Mouse (Mus musculus) neutrophil, adult 5-6 weeks (primary cell): ENCODE measurements at regions not wholly inside any gene's neighbourhood (a gene's known extent, or its start where the extent isn't known, plus 50 kb on each side); places are given as distances from the start of the nearest gene placed in this dataset.

ENCODE experiments used
- ATAC-seq: fragments of 151-379, 151-347 bp; 2 replicates; pipeline ENCODE4 v1.8.0; 2017; ENCODE audit warnings: mild to moderate bottlenecking, moderate TSS enrichment; ENCODE audit not compliant: insufficient number of reproducible peaks, poor library complexity, low FRiP score, severe bottlenecking; ENCODE audit errors: extremely low read depth

GRCm38 (mm10) chr4:150800774-150801173 is 52.9 kb upstream of the Errfi1 start:
- ATAC-seq = no peak

- ATAC-seq = peak; percentile 59
These were observed 53.9 kb upstream of the Errfi1 start for GRCm38 (mm10) chr4:150799550-150800398.

- ATAC-seq = peak; percentile 73
These were observed 54.8 kb upstream of the Errfi1 start for GRCm38 (mm10) chr4:150798783-150799530.

- no peak for ATAC-seq
These were observed 55.4 kb upstream of the Errfi1 start for GRCm38 (mm10) chr4:150798281-150798680.

DNA sequence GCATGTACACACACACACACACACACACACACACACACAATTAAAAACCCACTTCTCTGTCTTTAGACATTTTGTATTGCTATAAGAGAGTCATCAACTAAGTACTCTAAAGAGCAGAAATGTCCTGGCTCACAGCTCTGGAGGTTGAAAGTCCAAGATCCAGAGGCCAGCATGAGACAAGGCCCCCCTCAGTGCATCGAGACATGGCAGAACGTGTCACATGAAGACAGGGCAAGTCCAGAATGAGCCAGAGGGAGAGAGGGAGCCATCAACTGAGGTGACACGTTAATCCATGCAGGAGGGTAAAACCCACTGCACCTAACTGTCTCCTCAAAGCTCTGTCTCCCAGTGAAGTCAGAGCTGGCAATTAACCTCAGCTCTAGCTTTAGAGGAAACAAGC is 56.7 kb upstream of the Errfi1 start:
- no peak for ATAC-seq

DNA sequence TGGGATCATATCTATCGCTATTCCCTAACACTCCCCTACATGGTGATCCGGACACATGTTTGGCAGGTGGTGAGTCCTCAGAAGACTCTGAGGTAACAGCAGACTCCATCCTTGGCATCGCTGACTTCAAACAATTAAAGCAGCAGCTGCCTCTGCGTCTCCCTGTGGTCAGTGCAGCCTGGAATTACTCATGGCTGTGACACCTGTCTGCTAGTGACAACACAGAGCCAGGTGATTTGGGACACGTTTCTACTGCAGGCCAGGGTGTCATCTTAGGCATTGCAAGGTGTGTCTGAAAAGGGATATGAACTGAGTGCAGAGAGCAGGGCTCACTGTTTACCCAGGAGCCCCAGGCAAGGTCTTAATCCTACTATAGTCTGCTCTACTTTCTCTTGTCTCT is 58.8 kb upstream of the Errfi1 start:
- no peak for ATAC-seq

- no peak for ATAC-seq
These were observed 59.4 kb upstream of the Errfi1 start for GRCm38 (mm10) chr4:150794257-150794794.

DNA sequence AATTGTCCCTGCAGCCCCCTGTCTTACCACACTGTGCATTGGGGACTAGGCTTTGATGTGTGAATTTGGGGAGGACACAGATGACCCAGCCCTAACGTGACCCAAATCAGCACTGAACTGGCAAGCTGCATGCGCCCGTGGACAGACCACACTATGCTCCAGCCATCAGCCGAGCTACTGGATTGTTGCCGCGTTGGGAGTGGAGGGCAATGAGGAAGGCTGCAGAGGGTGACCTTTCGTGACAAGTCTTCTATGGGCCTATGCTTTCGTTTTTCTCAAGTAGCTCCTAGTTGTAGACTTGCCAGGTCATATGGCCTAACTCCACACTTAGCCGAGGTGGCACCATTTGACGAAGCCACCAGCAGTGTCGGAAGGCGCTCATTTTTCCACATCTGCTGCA is 60.6 kb upstream of the Errfi1 start:
- ATAC-seq = no peak

GRCm38 (mm10) chr4:150789166-150789565 is 64.6 kb upstream of the Errfi1 start:
- peak; percentile 62 for ATAC-seq

DNA sequence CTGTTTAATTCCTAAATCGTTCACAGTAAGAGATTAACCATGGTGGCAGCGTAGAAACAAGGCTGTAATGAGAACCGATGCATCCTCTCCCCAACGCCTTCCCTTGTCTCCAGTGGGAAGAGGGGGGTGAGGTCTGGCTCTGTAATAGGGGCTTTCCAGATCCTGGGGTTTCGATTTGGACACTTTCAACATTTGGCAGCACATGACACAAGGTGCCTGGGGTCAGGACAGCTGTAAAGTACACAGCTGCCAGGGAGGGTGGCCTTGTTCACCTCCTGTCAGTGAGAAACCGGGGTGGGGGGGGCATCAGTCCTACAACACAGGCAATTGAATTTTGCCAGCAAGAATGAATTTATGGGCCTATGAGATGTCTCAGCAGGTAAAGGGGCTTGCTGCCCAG is 66.6 kb upstream of the Errfi1 start:
- ATAC-seq = no peak

- no peak for ATAC-seq
These were observed 67.1 kb upstream of the Errfi1 start for GRCm38 (mm10) chr4:150786651-150787050.

DNA sequence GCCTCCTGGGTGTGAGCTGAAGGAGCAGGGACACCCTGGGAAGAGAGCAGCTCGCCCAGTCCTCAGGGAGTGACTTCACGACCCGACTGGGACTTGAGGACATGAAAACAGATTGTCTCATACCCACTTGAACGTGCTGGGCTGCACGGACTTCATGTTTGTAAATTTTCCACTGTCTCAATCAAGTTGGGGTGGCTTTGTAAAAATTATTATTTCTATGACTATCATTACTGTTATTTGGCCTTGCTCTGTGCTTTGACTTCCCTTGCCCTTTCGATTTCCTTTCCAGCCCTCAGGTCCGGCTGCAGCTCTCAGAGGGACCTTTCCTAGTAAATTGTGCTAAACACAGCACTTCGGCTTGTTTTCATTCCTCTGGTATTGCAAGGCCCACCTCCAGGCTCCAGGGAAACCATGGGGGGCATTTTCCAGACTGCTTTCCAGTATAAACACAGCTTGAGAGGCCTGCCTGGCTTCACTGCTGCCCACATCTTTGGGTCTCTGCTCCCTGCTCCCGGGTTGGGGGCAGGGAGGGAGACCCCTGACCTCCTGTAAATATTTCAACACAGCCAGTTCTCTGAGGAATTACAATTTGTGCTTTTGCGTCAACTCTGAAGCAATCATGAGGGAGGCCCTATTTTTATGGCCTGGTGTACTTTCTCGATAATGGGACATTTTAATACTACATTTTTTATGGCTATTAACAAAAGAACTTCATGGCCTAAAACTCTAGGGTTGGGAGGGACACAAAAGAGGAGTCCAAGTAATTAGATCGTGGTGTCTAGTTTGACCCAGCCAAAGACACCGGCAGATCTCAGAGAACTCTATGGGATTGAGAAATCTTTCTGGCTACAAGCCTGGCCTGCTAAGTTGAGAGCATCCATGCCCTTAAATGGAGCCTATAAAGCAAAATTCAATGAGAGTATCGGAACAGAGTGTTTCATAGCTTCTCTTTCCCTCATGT is 68.9 kb upstream of the Errfi1 start:
- ATAC-seq = no peak

DNA sequence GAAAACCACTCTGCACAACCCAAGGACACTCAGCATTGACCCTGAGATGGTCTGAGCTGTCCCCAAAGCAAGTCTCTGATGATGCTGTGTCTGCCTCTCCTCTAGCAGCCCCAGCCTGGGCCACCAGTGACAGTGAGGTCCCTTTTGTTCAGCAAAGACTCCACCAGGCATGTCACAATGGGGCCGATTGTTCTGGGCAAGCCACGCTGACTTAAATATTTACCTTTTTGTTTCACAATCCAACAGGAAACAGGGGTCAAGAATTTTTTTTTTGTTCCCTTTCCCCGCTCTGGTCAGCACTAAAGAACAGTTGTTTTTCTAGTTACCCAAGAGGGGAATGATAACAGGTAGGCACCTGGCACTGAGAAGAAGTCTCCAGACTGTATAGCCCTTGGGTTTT is 72.4 kb upstream of the Errfi1 start:
- ATAC-seq = no peak

- ATAC-seq = no peak
These were observed 74.4 kb upstream of the Errfi1 start for GRCm38 (mm10) chr4:150779340-150779739.

DNA sequence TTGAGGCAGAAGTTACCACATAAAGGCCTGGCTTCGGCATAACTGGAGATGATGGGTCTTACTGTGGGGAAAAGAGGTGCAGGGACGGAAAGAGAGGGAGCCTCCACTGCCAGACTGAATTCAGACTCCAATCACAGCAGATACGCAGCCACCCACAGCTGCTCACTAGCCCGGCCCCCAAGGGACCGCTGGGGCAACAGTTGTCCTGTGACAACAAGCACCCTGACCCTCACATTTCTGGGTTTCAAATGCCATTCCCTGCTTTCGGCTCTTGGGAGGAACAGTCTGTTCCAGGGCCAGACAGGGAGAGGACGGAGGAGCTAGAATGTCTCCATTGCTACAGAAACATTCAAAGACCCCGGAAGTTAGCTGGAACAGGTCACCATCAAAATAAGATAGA is 75.0 kb upstream of the Errfi1 start:
- no peak for ATAC-seq

- no peak for ATAC-seq
These were observed 77.8 kb upstream of the Errfi1 start for GRCm38 (mm10) chr4:150775695-150776521.

DNA sequence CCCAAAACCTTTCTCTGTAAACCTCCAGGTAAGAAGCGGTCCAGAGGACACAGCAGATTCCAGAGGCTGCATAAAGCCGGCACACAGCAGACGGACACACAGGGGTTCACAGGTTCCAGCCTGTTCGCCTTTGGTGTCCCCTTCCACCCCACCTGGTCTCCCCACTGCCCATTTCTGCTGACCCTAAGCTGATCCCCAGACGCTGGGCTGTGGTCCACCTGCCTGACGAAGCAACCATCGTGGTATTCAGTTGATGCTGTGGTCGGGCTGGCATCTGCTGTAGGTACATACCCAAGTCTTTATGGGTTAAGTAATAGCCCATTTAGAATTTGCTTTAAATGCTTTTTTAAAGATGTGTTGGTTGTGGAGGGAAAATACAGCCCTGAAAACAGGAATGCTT is 78.4 kb upstream of the Errfi1 start:
- ATAC-seq = no peak

DNA sequence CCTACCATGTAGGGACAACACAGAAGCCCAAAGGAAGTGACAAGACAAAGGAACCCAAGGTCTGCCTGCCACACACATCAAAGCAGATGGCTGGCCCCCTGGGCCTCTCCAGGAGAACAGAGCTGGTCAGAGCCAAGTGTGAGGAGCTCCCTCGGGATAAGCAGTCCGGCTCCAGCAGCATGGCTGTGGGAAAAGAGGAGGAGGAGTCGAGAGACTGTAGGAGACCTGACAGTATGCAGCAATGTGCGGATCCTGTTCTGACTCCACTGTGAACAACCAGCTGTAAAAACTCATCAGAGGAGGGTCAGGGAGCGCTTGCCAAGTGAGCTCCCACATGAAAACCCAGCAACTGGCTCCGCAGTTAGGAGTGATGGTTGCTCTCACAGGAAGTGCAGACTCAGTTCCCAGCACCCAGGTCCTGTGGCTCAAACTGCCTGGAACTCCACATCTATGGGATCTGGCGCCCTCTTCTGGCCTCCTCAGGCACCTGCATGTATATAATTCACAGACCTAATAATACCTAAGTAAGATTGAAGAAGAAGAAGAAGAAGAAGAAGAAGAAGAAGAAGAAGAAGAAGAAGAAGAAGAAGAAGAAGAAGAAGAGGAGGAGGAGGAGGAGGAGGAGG is 79.3 kb upstream of the Errfi1 start:
- no peak for ATAC-seq
